Mouse (Mus musculus) fibroblast of lung, adult 2 months (primary cell): ENCODE measurements around the gene Arhgdib.

Experiments used
- DNase-seq: peaks from one replicate; pipeline ENCODE4 v3.0.0-alpha.2; 2011; ENCODE audit warnings: low read depth

Gene Arhgdib

GRCm38 (mm10) chr6:136920320-136921257, 21.1 kb downstream of the Arhgdib start:
- DNase-seq = peak; percentile 59

- DNase-seq = no peak
These were observed 23.8 kb downstream of the Arhgdib start for GRCm38 (mm10) chr6:136917885-136918284.

- DNase-seq = no peak
These were observed 25.8 kb downstream of the Arhgdib start for GRCm38 (mm10) chr6:136915721-136916395.

GRCm38 (mm10) chr6:136914234-136914633, 27.5 kb downstream of the Arhgdib start:
- DNase-seq = no peak

DNA sequence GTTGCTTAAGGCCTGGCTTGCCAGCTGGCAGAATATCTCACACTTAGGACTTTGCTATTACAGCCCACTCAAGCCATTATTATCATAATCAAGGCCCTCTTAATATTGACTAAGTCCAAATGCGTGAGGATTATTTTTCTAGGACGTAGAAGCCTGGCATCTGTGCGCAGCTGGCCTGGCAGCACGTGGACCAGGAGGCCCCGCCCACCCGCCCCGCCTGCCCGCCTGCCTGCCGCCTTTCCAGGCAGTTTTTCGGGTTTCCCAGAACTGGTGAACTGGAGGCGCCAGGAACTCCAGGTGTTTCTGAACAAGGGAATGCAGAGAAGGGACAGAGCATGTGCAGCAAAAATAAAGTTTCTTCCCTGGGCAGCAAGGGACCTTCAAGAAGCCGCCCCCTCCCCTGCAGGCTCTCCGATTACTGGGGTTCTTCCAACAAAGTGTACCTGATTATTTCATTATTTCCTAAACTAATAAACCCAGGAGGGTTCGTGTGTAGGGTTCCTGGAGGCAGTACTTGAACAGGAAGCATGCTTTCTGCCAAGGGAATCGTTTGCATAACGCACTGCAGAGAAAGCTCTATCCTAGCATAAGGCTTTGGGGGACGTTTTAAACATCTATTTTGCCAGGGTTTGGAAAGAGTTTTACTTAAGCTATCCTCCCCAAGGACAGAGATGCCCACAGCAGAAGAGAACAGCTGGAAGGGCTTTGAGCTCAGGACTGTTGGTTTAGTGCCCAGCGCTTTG, 28.1 kb downstream of the Arhgdib start:
- no peak for DNase-seq

DNA sequence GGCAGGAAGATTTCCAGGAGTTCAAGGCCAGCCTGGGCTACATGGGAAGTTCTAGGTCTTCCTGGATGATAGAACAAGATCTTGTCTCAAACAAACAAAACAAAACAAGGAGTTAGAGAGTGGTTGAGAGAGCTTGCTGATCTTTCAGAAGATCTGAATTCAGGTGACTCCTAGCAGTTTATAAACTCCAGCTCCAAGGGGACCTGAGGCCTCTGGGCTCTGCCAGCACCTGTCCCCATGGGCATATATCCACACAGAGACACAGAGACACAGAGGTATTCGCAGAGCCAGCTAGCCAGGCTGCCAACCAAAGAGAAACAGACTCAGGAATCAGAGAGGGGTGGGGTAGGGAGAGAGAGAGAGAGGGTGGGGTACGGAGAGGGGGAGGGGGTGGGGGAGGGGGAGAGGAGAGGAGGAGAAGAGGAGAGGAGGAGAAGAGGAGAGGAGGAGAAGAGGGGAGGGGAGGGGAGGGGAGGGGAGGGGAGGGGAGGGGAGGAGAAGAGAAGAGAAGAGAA, 28.9 kb downstream of the Arhgdib start:
- no peak for DNase-seq

DNA sequence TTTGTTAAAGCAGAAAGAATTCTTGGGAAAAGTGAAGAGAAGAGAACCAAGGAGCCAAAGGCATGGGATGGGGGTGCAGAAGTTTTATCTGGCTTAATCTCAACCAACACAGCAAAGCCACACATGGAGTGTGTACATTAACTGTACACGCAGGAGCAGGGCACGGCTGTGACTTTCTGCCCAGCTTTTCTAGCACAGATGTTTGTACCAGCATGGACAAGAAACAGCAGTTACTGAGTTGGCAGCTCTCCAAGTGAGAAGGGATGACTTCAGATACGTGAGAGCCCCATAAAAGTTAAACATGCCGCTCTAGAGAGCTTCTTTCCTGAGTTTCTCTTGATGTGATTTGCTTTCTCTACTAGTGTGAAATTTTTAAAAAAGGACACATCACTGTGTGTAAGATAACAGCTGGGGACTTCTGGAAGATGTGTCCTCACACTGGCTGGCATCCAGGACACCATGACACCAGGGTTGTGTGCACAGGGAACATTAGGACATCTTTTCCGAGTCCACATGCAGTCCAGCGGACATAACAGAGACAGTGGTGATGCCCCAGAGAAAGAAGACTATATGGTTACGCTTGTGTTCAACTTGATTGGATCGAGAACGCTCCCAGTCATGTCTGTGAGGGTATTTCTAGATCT, 31.3 kb downstream of the Arhgdib start:
- no peak for DNase-seq

DNA sequence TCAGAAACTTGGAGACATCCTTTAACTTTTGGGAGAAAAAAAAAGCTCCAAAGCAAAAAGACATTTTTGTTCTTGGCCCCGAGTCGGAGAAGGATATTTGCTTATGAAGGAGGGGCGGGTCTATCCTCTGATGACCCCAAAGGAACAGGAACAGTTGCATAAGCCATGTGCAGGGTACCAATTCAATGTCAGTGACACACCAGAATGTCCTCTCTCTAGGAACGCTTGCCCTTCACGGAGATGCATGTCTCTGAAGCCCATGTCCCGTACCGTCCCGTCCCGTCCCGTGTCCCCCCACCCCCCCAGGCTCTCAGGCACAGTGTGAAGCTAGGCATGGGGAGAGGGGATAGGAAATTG, 34.8 kb downstream of the Arhgdib start:
- DNase-seq = no peak

GRCm38 (mm10) chr6:136906283-136906936, 35.3 kb downstream of the Arhgdib start:
- no peak for DNase-seq

- DNase-seq = no peak
These were observed 37.7 kb downstream of the Arhgdib start for GRCm38 (mm10) chr6:136903885-136904470.

GRCm38 (mm10) chr6:136902527-136902926, 39.2 kb downstream of the Arhgdib start:
- DNase-seq = no peak

- no peak for DNase-seq
These were observed 40.7 kb downstream of the Arhgdib start for GRCm38 (mm10) chr6:136901010-136901409.

GRCm38 (mm10) chr6:136900369-136901009, 41.2 kb downstream of the Arhgdib start:
- DNase-seq = peak; percentile 82

GRCm38 (mm10) chr6:136898954-136899353, 42.7 kb downstream of the Arhgdib start:
- no peak for DNase-seq

DNA sequence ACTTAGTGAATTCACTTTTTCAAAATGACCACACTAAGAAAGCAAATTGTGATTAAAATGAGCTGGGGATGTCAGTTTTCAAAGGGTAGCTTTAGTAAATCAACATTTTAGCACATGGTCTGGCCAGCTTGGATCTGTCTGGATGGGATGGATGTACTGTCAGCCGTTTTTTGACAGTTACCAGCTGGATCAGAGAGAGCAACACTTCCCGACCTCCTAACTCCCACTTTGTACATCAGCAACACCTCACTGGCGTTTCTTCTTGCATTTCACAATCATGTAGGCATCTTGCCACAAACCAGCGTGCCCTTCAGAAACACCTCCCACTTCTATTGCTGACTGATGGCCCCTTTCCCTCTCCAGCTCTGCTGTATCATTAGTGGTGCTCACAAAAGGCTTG, 43.5 kb downstream of the Arhgdib start:
- peak; percentile 89 for DNase-seq

DNA sequence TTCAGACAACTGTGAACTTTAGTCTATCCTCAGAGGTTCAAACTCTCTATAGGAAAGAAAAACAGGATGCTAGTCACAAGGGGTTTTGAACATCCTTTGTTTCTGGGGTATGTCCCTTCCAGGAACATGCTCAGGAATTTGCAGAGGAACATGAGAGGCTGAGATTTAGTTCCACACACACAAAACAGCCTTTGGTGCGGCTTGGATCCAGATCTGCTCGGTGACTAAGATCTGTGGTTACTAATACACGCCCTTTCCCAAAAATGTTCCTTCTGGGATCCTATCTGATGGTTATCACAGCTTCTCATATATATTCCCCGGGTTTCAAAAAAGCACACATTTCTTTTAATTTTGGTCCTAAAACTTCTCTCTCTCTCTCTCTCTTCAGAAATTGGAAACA, 43.9 kb downstream of the Arhgdib start:
- DNase-seq = peak; percentile 91

- DNase-seq = no peak
These were observed 47.0 kb downstream of the Arhgdib start for GRCm38 (mm10) chr6:136894532-136895339.

GRCm38 (mm10) chr6:136892002-136892401, 49.7 kb downstream of the Arhgdib start:
- no peak for DNase-seq

- no peak for DNase-seq
These were observed 52.1 kb downstream of the Arhgdib start for GRCm38 (mm10) chr6:136889554-136889953.

DNA sequence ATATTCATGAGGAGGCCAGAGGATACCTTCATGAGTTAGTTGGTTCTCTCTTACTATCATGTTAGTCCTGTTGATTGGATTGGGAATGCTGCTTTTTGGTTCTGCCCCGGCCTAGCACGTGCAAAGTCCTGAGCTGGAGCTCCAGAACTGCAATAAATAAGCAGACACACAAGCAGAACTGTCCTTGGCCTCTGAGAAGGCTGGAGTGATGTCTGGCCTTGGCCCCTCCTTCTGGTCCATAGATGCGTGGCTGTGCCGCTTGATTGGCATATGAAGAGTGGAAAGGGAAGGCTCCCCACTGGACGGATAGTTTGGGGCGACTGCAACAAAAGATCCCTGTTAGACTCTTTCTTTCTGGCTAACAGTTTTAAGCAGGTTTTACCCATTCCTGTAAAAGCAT, 52.6 kb downstream of the Arhgdib start:
- no peak for DNase-seq
